Mouse (Mus musculus) limb, embryonic 13.5 days (tissue): ENCODE data around the gene Klhl3. TPM values are rescaled to one million over a fixed set of nuclear protein-coding genes. Genes with fewer than 3 reads are reported as not detected.
A peak's percentile ranks its signal among the peaks of the same experiment; 100 is the strongest.
"Not testable (repeated sequence)": the region's sequence is repeated elsewhere in the genome, so short reads cannot be mapped to it uniquely, and the experiment has no call there.

ENCODE experiments used
- ATAC-seq: fragments of 200-750 bp; cut with Nextera tagmentation; 2 replicates; pipeline ENCODE4 v1.8.0; 2017; ENCODE audit warnings: low read depth, moderate number of reproducible peaks, moderate TSS enrichment; ENCODE audit not compliant: low FRiP score
- H3K27ac ChIP-seq: fragments of 300-500 bp; sonication (generic); 2 replicates; pipeline ENCODE4 v1.5.1; 2015; ENCODE audit warnings: inconsistent platforms, mild to moderate bottlenecking, moderate library complexity
- H3K27me3 ChIP-seq: fragments of 300-500 bp; sonication (generic); 2 replicates; pipeline ENCODE4 v1.6.1; 2015; ENCODE audit warnings: mild to moderate bottlenecking, inconsistent platforms
- H3K36me3 ChIP-seq: fragments of 300-500 bp; sonication (generic); 2 replicates; pipeline ENCODE4 v1.6.1; 2015; ENCODE audit warnings: inconsistent platforms, mild to moderate bottlenecking, moderate library complexity
- H3K4me1 ChIP-seq: fragments of 300-500 bp; sonication (generic); 2 replicates; pipeline ENCODE4 v1.6.1; 2015; ENCODE audit warnings: inconsistent platforms
- H3K4me2 ChIP-seq: fragments of 300-500 bp; sonication (generic); replicated peaks from 2 replicates; pipeline ENCODE4 v1.6.1; 2015; ENCODE audit warnings: inconsistent platforms, mild to moderate bottlenecking, moderate library complexity
- H3K4me3 ChIP-seq: fragments of 300-500 bp; sonication (generic); 2 replicates; pipeline ENCODE4 v1.5.1; 2015; ENCODE audit warnings: moderate library complexity, mild to moderate bottlenecking, inconsistent platforms
- H3K9ac ChIP-seq: fragments of 300-500 bp; sonication (generic); 2 replicates; pipeline ENCODE4 v1.6.1; 2015; ENCODE audit warnings: mild to moderate bottlenecking, inconsistent platforms
- H3K9me3 ChIP-seq: fragments of 300-500 bp; sonication (generic); 2 replicates; pipeline ENCODE4 v1.6.1; 2016; ENCODE audit warnings: inconsistent platforms
- WGBS: fragments of 180-500 bp; shearing (Covaris S2); methylation state at CpG from one replicate; pipeline ENCODE4 v1.1.7; 2015; 5-methylcytosine and 5-hydroxymethylcytosine counted together
- polyA plus RNA-seq: library from polyadenylated mRNA; unstranded; fragments of >200 nt; fragmentation: Nextera tagmentation; extraction: Ambion mirVana; gene quantifications from 2 replicates; pipeline ENCODE4 v1.2.1, GENCODE M21; 2015

Klhl3 gene
- polyA plus RNA-seq, 1 experiment from 2014 or later = 4.2 TPM

GRCm38 (mm10) chr13:58146603-58147002 lies 33.2 kb upstream of the Klhl3 start:
- not testable (repeated sequence) for H3K4me2 ChIP-seq, H3K4me1 ChIP-seq, H3K9ac ChIP-seq, ATAC-seq, H3K36me3 ChIP-seq, H3K4me3 ChIP-seq, H3K27me3 ChIP-seq, H3K9me3 ChIP-seq, H3K27ac ChIP-seq
- 94% methylated on average over 8 of the region's 8 CpGs for WGBS

GRCm38 (mm10) chr13:58131692-58132091 lies 18.3 kb upstream of the Klhl3 start:
- Histone ChIP-seq H3K4me3 (no peak overlapping the region), H3K4me1 (peaks cover 9% of the 10 kb centered on the region), H3K27me3 (no peaks in the 10 kb centered on the region), H3K27ac (no peak overlapping the region), H3K4me2 (no peak overlapping the region), H3K36me3 (peaks cover 4% of the 10 kb centered on the region; the same call in 1 of the 2 replicates), H3K9ac (no peak overlapping the region), H3K9me3 (peaks cover 6% of the 10 kb centered on the region; the same call in 1 of the 2 replicates)
- no peak for ATAC-seq
- WGBS = 50% methylated on average over 3 of the region's 3 CpGs

- ATAC-seq = no peak
- Histone ChIP-seq H3K4me1 (peaks cover 23% of the 10 kb centered on the region), H3K9me3 (no peaks in the 10 kb centered on the region; the same call in 1 of the 2 replicates), H3K27me3 (no peaks in the 10 kb centered on the region), H3K4me2 (peak overlapping the region; percentile 77), H3K4me3 (peak overlapping the region; percentile 99), H3K27ac (peak overlapping the region; percentile 99), H3K36me3 (peaks cover 8% of the 10 kb centered on the region), H3K9ac (peak overlapping the region; percentile 99)
- WGBS = 30% methylated on average over 4 of the region's 4 CpGs
Measured at GRCm38 (mm10) chr13:58129687-58130246, 16.4 kb upstream of the Klhl3 start.

GRCm38 (mm10) chr13:58128768-58129671 lies 15.6 kb upstream of the Klhl3 start:
- H3K27me3 ChIP-seq = no peaks in the 10 kb centered on the region
- WGBS = under 1% methylated on average over 82 of the region's 83 CpGs

GRCm38 (mm10) chr13:58128396-58128767 lies 15.0 kb upstream of the Klhl3 start, which contains the start of gene Hnrnpa0:
Gene Hnrnpa0, minus strand, starts transcription at chr13:58128556.
- peak within 1 kb of the TSS; percentile 99 for H3K27ac ChIP-seq
- peak within 1 kb of the TSS; percentile 99 for H3K4me3 ChIP-seq
- peaks cover 36% of the 10 kb centered on the region for H3K4me1 ChIP-seq
- peaks cover 8% of the 10 kb centered on the region for H3K36me3 ChIP-seq
- H3K4me2 ChIP-seq = peak within 1 kb of the TSS; percentile 77
- WGBS = 1% methylated on average over 25 of the region's 62 CpGs
- H3K27me3 ChIP-seq = no peaks in the 10 kb centered on the region
- H3K9ac ChIP-seq = peak within 1 kb of the TSS; percentile 99
- H3K9me3 ChIP-seq = no peaks in the 10 kb centered on the region
- peak; percentile 94 for ATAC-seq

More at GRCm38 (mm10) chr13:58128768-58129671, 15.6 kb upstream of the Klhl3 start:
- Histone ChIP-seq H3K27ac (peak overlapping the region; percentile 99), H3K4me2 (peak overlapping the region; percentile 77), H3K9me3 (no peaks in the 10 kb centered on the region), H3K9ac (peak overlapping the region; percentile 99), H3K36me3 (peaks cover 8% of the 10 kb centered on the region), H3K4me3 (peak overlapping the region; percentile 99), H3K4me1 (peaks cover 30% of the 10 kb centered on the region)
- peak; percentile 97 for ATAC-seq

GRCm38 (mm10) chr13:58127766-58128361 lies 14.5 kb upstream of the Klhl3 start:
- under 1% methylated on average over 79 of the region's 81 CpGs for WGBS
- Histone ChIP-seq H3K9ac (peak overlapping the region; percentile 99), H3K36me3 (peaks cover 8% of the 10 kb centered on the region), H3K9me3 (no peaks in the 10 kb centered on the region), H3K27me3 (no peaks in the 10 kb centered on the region), H3K4me1 (peaks cover 41% of the 10 kb centered on the region), H3K27ac (peak overlapping the region; percentile 99), H3K4me3 (peak overlapping the region; percentile 99), H3K4me2 (peak overlapping the region; percentile 73)
- peak; percentile 33 for ATAC-seq

- Histone ChIP-seq H3K4me1 (peaks cover 41% of the 10 kb centered on the region), H3K36me3 (peaks cover 8% of the 10 kb centered on the region), H3K4me3 (peak overlapping the region; percentile 99), H3K9ac (peak overlapping the region; percentile 99), H3K27ac (peak overlapping the region; percentile 99), H3K27me3 (no peaks in the 10 kb centered on the region), H3K4me2 (peak overlapping the region; percentile 73), H3K9me3 (no peaks in the 10 kb centered on the region)
- ATAC-seq = no peak
- under 1% methylated on average over 72 of the region's 92 CpGs for WGBS
Measured at GRCm38 (mm10) chr13:58126862-58127765, 13.7 kb upstream of the Klhl3 start.

- H3K4me3 ChIP-seq = peak overlapping the region; percentile 99
- H3K36me3 ChIP-seq = peaks cover 8% of the 10 kb centered on the region
- no peaks in the 10 kb centered on the region for H3K27me3 ChIP-seq
- H3K4me2 ChIP-seq = peak overlapping the region; percentile 73
- WGBS = 26% methylated on average over 7 of the region's 7 CpGs
- ATAC-seq = no peak
- H3K4me1 ChIP-seq = peaks cover 41% of the 10 kb centered on the region
- H3K9ac ChIP-seq = 0 out of 2 replicates have a peak overlapping the region, but pooled peaks have one; percentile 36
- no peak overlapping the region for H3K27ac ChIP-seq
- H3K9me3 ChIP-seq = no peaks in the 10 kb centered on the region
Measured at GRCm38 (mm10) chr13:58126126-58126525, 12.7 kb upstream of the Klhl3 start.

GRCm38 (mm10) chr13:58124989-58125388 lies 11.6 kb upstream of the Klhl3 start:
- Histone ChIP-seq H3K4me1 (peaks cover 40% of the 10 kb centered on the region), H3K27me3 (no peaks in the 10 kb centered on the region), H3K9ac (no peak overlapping the region), H3K4me3 (0 out of 2 replicates have a peak overlapping the region, but pooled peaks have one; percentile 14), H3K4me2 (peak overlapping the region; percentile 73), H3K27ac (no peak overlapping the region), H3K36me3 (peaks cover 8% of the 10 kb centered on the region), H3K9me3 (no peaks in the 10 kb centered on the region)
- ATAC-seq = no peak
- 68% methylated on average over 2 of the region's 2 CpGs for WGBS

- H3K4me3 ChIP-seq = no peak overlapping the region
- no peak for ATAC-seq
- no peak overlapping the region for H3K9ac ChIP-seq
- no peak overlapping the region for H3K27ac ChIP-seq
- peaks cover 33% of the 10 kb centered on the region for H3K4me1 ChIP-seq
- no peaks in the 10 kb centered on the region for H3K27me3 ChIP-seq
- no peak overlapping the region for H3K4me2 ChIP-seq
- no peaks in the 10 kb centered on the region for H3K9me3 ChIP-seq
- H3K36me3 ChIP-seq = peaks cover 8% of the 10 kb centered on the region
- WGBS = 85% methylated on average over 3 of the region's 3 CpGs
Measured at GRCm38 (mm10) chr13:58124278-58124677, 10.9 kb upstream of the Klhl3 start.

GRCm38 (mm10) chr13:58123381-58123780 lies 10.0 kb upstream of the Klhl3 start:
- Histone ChIP-seq H3K4me2 (no peak overlapping the region), H3K4me1 (peaks cover 33% of the 10 kb centered on the region)
- 74% methylated on average over 8 of the region's 8 CpGs for WGBS

More at GRCm38 (mm10) chr13:58123381-58123780, 10.0 kb upstream of the Klhl3 start:
- no peak for ATAC-seq
- H3K9me3 ChIP-seq = no peaks in the 10 kb centered on the region
- no peaks in the 10 kb centered on the region for H3K27me3 ChIP-seq
- no peak overlapping the region for H3K4me3 ChIP-seq
- H3K27ac ChIP-seq = no peak overlapping the region
- H3K9ac ChIP-seq = no peak overlapping the region
- peaks cover 8% of the 10 kb centered on the region for H3K36me3 ChIP-seq
